Mouse (Mus musculus) layer of hippocampus, adult 9-11 months (tissue): ENCODE data around the gene Vgll4.

Experiments
- DNase-seq: peaks from one replicate; pipeline ENCODE4 v3.0.0; 2022

Vgll4 gene

GRCm38 (mm10) chr6:114917129-114917528 lies 52.7 kb downstream of the Vgll4 start:
- DNase-seq, result no peak

- DNase-seq, result no peak
Measured at GRCm38 (mm10) chr6:114916715-114916992, 53.1 kb downstream of the Vgll4 start.

GRCm38 (mm10) chr6:114915915-114916714 lies 53.7 kb downstream of the Vgll4 start:
- no peak for DNase-seq

GRCm38 (mm10) chr6:114914041-114914716 lies 55.6 kb downstream of the Vgll4 start:
- DNase-seq, result no peak

- no peak for DNase-seq
Measured at GRCm38 (mm10) chr6:114913142-114913541, 56.7 kb downstream of the Vgll4 start.

GRCm38 (mm10) chr6:114911540-114911939 lies 58.3 kb downstream of the Vgll4 start:
- DNase-seq, result no peak

- no peak for DNase-seq
Measured at GRCm38 (mm10) chr6:114909801-114910200, 60.0 kb downstream of the Vgll4 start.

GRCm38 (mm10) chr6:114907459-114907858 lies 62.3 kb downstream of the Vgll4 start:
- DNase-seq, result no peak

- DNase-seq, result no peak
Measured at GRCm38 (mm10) chr6:114906209-114906608, 63.6 kb downstream of the Vgll4 start.

GRCm38 (mm10) chr6:114905253-114906028 lies 64.4 kb downstream of the Vgll4 start:
- no peak for DNase-seq

GRCm38 (mm10) chr6:114904818-114905217 lies 65.0 kb downstream of the Vgll4 start:
- DNase-seq, result no peak

GRCm38 (mm10) chr6:114904233-114904632 lies 65.6 kb downstream of the Vgll4 start:
- DNase-seq, result no peak

- no peak for DNase-seq
Measured at GRCm38 (mm10) chr6:114901921-114902320, 67.9 kb downstream of the Vgll4 start.

GRCm38 (mm10) chr6:114901321-114901824 lies 68.4 kb downstream of the Vgll4 start:
- DNase-seq, result no peak

- DNase-seq, result no peak
Measured at GRCm38 (mm10) chr6:114900194-114900593, 69.6 kb downstream of the Vgll4 start.

- no peak for DNase-seq
Measured at GRCm38 (mm10) chr6:114899652-114900051, 70.1 kb downstream of the Vgll4 start.

- no peak for DNase-seq
Measured at GRCm38 (mm10) chr6:114898949-114899348, 70.8 kb downstream of the Vgll4 start.

GRCm38 (mm10) chr6:114896281-114896680 lies 73.5 kb downstream of the Vgll4 start:
- DNase-seq, result no peak

- DNase-seq, result no peak
Measured at GRCm38 (mm10) chr6:114895191-114895590, 74.6 kb downstream of the Vgll4 start.

- DNase-seq, result no peak
Measured at GRCm38 (mm10) chr6:114894548-114895106, 75.2 kb downstream of the Vgll4 start.

- peak; percentile 94 for DNase-seq
Measured at GRCm38 (mm10) chr6:114893427-114894209, 76.2 kb downstream of the Vgll4 start.

GRCm38 (mm10) chr6:114892363-114892762 lies 77.4 kb downstream of the Vgll4 start:
- peak; percentile 90 for DNase-seq
